Mouse (Mus musculus): ENCODE measurements around the gene Hamp2.
A peak's percentile ranks its signal among the peaks of the same experiment; 100 is the strongest.

DNA sequence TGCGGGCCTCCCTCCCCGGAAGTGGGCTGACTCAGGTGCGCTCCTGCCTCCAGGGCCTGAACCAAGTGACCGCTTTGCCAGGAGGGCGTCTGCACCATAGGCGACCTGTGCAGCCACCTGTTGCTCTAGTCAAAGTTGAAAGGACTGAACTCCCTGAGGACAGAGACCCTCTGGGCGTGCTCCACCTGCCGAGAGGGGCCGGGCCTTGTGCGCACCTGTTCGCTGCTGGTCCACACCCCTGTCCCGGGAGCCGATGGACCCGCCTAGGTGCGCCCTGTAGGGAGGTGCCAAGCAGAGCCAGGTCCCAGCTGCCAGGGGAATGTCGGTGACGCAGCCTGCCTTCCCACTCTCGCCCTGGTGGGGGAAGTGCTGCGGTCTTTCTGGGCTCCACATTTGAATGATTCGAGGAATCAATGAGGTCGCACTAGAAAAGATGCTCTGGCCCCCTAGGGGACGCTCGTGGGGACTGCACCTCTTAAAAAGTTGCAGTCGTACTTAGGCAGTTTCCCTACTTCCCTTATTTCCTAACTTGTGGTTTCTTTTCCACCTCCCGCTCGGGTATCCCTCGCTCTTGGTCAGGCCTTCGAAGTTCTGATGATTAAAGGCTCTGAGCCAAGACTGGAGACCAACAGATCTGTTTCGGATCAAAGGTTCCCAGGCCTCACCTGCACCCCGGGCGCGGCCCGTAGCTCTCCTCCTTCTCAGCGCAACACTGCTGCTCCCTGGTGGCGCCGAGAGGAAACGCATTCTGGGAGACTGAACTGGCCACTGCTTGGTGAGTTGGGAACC, 49.2 kb upstream of the Hamp2 start, which contains the start of gene Fam187b:
- peak; percentile 88 for TF ChIP-seq CTCF (IDR thresholded peaks at IDR 0.05; ENCODE audit: control insufficient read depth, insufficient read depth, insufficient read length)
- no peak for TF ChIP-seq MAX (IDR thresholded peaks at IDR 0.05)
- no peak for TF ChIP-seq USF1 (IDR thresholded peaks at IDR 0.05; ENCODE audit: low read depth)
- TF ChIP-seq MYOD1 (IDR thresholded peaks at IDR 0.05; ENCODE audit: control insufficient read depth, insufficient read length, low read depth), result no peak
- TF ChIP-seq CEBPB (IDR thresholded peaks at IDR 0.05; ENCODE audit: low read depth), result no peak
